9 mouse cellular contexts compared by ENCODE assay signal in the genomic region with DNA sequence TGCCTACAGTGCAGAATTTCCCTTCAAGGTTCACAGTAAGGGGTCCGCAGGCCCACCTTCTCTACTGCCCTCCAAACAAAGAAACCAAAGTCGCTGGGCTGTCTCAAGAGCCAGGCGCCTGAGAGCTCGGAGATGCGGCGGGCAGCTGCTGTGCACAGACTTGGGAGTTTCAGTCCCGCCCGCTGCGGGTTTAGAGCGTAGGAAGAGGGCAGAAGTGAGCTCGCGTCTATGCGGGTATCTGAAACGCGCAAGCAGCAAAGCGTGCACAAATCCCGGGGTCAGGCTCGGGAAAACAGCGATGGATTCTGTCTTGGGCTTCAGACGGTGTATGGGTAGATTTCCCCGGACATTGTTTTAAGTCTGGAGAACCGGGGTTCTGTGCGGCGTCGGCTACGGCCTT. TPM values are rescaled to one million over a fixed set of nuclear protein-coding genes. Genes with fewer than 3 reads are reported as not detected.
A peak's percentile ranks its signal among the peaks of the same experiment; 100 is the strongest.
DNase-seq lines count a peak whose midpoint lies in the region; ATAC-seq lines count a peak whose summit lies in the region.
"Had no signal": no experiment of that assay in that cellular context is flagged by ENCODE, and none has a peak within 500 bp of the region (broad histone marks: within the 10 kb centered on the region; RNA-seq: fewer than 3 reads in every experiment).

No protein-coding gene starts in this region.

- intact Hi-C loops in left cerebral cortex, postnatal 4 days (cut with DNase I), result no loop called here

- H3K27me3 ChIP-seq in megakaryocyte, embryonic 14.5 days (replicated peaks), result peaks cover 85% of the 10 kb centered on the region

- H3K9me3 ChIP-seq in megakaryocyte, embryonic 14.5 days, result peaks cover 4% of the 10 kb centered on the region; the same call in 1 of the 2 replicates

- peak overlapping the region; percentile 38 for H3K4me3 ChIP-seq in megakaryocyte, embryonic 14.5 days (replicated peaks)

- H3K36me3 ChIP-seq in megakaryocyte, embryonic 14.5 days (replicated peaks; ENCODE audit: low read length), result no peaks in the 10 kb centered on the region

- H3K4me1 ChIP-seq in megakaryocyte, embryonic 14.5 days, result peaks cover 8% of the 10 kb centered on the region

- DNase-seq in adrenal gland, postnatal 10 days, result peak; percentile 12
- no peak for DNase-seq in adrenal gland, adult 8-10 months
- peak; percentile 40 to 47 for DNase-seq in kidney, postnatal 4 days
- peak; percentile 79 for DNase-seq in retina, postnatal 1 day
- DNase-seq in left cerebral cortex, postnatal 4 days, result no peak

- ATAC-seq in megakaryocyte, adult 5-6 weeks (ENCODE audit: poor library complexity, severe bottlenecking), result no peak
- no peak for ATAC-seq in frontal cortex, adult (ENCODE audit: low TSS enrichment)

RNA-seq across cellular contexts. Expression of gene Sox14, which starts 7.4 kb away (rescaled TPM):
- not detected for total RNA-seq in adrenal gland, postnatal 10 days (2021)
- total RNA-seq in adrenal gland, adult 8-10 months (2022), result not detected
- not detected in 2 replicates for polyA plus RNA-seq in megakaryocyte, embryonic 14.5 days (2012; ENCODE audit: insufficient read depth, low replicate concordance)
- total RNA-seq in megakaryocyte, adult 5-6 weeks (2015), result not detected in 2 replicates
- not detected in 2 replicates for total RNA-seq in megakaryocyte, adult 5-6 weeks (2017)
- total RNA-seq in left cerebral cortex, postnatal 4 days (2021), result not detected
- total RNA-seq: liver, adult 2 months had no signal
- polyA plus RNA-seq: liver, adult 2 months had no signal

Comparison
In these comparisons a context has a peak if more than half of its experiments do, and no peak if none do; other contexts are left out.
1. DNase-seq: peak in adrenal gland, postnatal 10 days (single experiment), kidney, postnatal 4 days (2 of 2) and retina, postnatal 1 day (single experiment); none in adrenal gland, adult 8-10 months (single experiment) and left cerebral cortex, postnatal 4 days (single experiment).